Mouse (Mus musculus) CH12.LX (cell line): ENCODE results near the gene Traf2. TPM values are rescaled to one million over a fixed set of nuclear protein-coding genes. Genes with fewer than 3 reads are reported as not detected.

Experiments used
- DNase-seq: peaks from one replicate; pipeline ENCODE4 v3.0.0-alpha.2; 2013; ENCODE audit errors: extremely low read depth
- H3K27ac ChIP-seq: 2 replicates; pipeline ENCODE4 v1.5.1; 2012; ENCODE audit warnings: low read depth, mild to moderate bottlenecking, control low read depth, moderate library complexity; ENCODE audit not compliant: insufficient read depth
- H3K27me3 ChIP-seq: replicated peaks from 2 replicates; pipeline ENCODE3; 2012; ENCODE audit warnings: inconsistent platforms
- H3K36me3 ChIP-seq, 2 experiments: replicated peaks in 1 of 2; 2 replicates each; pipeline versions ENCODE3 to v1.6.1; 2012; ENCODE audit warnings: inconsistent platforms in 1 of 2, low read length in 1 of 2, mild to moderate bottlenecking in 1 of 2, mixed read lengths in 1 of 2, moderate library complexity in 1 of 2; ENCODE audit not compliant: control insufficient read depth in 1 of 2, insufficient read depth in 1 of 2
- H3K4me1 ChIP-seq, 2 experiments: 2 replicates each; pipeline ENCODE4 v1.6.1; 2012; ENCODE audit warnings: inconsistent platforms in 1 of 2, moderate library complexity in 1 of 2; ENCODE audit not compliant: insufficient read depth in 2 of 2, control insufficient read depth in 1 of 2
- H3K4me2 ChIP-seq: 2 replicates; pipeline ENCODE4 v1.6.1; 2012; ENCODE audit warnings: low read depth, mild to moderate bottlenecking, control low read depth; ENCODE audit not compliant: poor library complexity, insufficient read depth, severe bottlenecking
- H3K4me3 ChIP-seq, 3 experiments: fragments of 150-350 bp in 1 of 3; sonication (generic) in 1 of 3; replicated peaks in 1 of 3; 2 replicates each; pipeline versions ENCODE3 to v1.5.1; 2011 to 2012; ENCODE audit warnings: low read depth in 2 of 3, low read length in 2 of 3, mild to moderate bottlenecking in 2 of 3, moderate library complexity in 2 of 3, control low read depth in 1 of 3, improper control_type of control experiment in 1 of 3, inconsistent platforms in 1 of 3, mixed read lengths in 1 of 3; ENCODE audit not compliant: poor library complexity in 1 of 3
- H3K79me2 ChIP-seq: replicated peaks from 2 replicates; pipeline ENCODE4 v1.6.1; 2012; ENCODE audit warnings: mild to moderate bottlenecking, moderate library complexity; ENCODE audit not compliant: control insufficient read depth, poor library complexity, insufficient read depth, severe bottlenecking; ENCODE audit errors: extremely low read depth
- H3K9ac ChIP-seq: 2 replicates; pipeline ENCODE4 v1.6.1; 2012; ENCODE audit warnings: low read depth, mild to moderate bottlenecking, control low read depth, moderate library complexity; ENCODE audit not compliant: insufficient read depth
- H3K9me3 ChIP-seq: replicated peaks from 2 replicates; pipeline ENCODE3; 2012; ENCODE audit warnings: low read length, inconsistent platforms, mixed read lengths
- BHLHE40 ChIP-seq: IDR thresholded peaks from 2 replicates; pipeline ENCODE4 v1.6.1; 2011; ENCODE audit warnings: mild to moderate bottlenecking, low read depth, low read length, improper control_type of control experiment
- CHD1 ChIP-seq: IDR thresholded peaks from 2 replicates; pipeline ENCODE4 v1.6.1; 2012; ENCODE audit warnings: low read depth, low read length, improper control_type of control experiment, inconsistent platforms
- CHD2 ChIP-seq: IDR thresholded peaks from 2 replicates; pipeline ENCODE4 v1.6.1; 2011; ENCODE audit warnings: low read length, improper control_type of control experiment
- CTCF ChIP-seq, 2 experiments: IDR thresholded peaks in 1 of 2; conservative IDR thresholded peaks in 1 of 2; 2 replicates each; pipeline ENCODE4 v1.5.1; 2011 to 2012; ENCODE audit warnings: low read depth in 2 of 2, low read length in 2 of 2, improper control_type of control experiment in 1 of 2, inconsistent platforms in 1 of 2, mild to moderate bottlenecking in 1 of 2, moderate library complexity in 1 of 2
- E2F4 ChIP-seq: IDR thresholded peaks from 2 replicates; pipeline ENCODE4 v1.6.1; 2011; ENCODE audit warnings: low read depth, low read length, improper control_type of control experiment; ENCODE audit not compliant: insufficient replicate concordance
- ELF1 ChIP-seq: IDR thresholded peaks from 2 replicates; pipeline ENCODE4 v1.6.1; 2014; ENCODE audit warnings: low read depth, mild to moderate bottlenecking, inconsistent platforms, low read length, improper control_type of control experiment
- GABPA ChIP-seq: IDR thresholded peaks from 2 replicates; pipeline ENCODE4 v1.6.1; 2012; ENCODE audit warnings: low read depth, low read length, improper control_type of control experiment, inconsistent platforms; ENCODE audit not compliant: insufficient replicate concordance
- HCFC1 ChIP-seq: IDR thresholded peaks from 2 replicates; pipeline ENCODE4 v1.6.1; 2012; ENCODE audit warnings: low read depth, mild to moderate bottlenecking, inconsistent platforms, low read length, improper control_type of control experiment
- JUN ChIP-seq: IDR thresholded peaks from 2 replicates; pipeline ENCODE4 v1.6.1; 2011; ENCODE audit warnings: low read depth, mild to moderate bottlenecking, low read length, improper control_type of control experiment, moderate library complexity; ENCODE audit not compliant: insufficient read depth
- JUND ChIP-seq: conservative IDR thresholded peaks from 2 replicates; pipeline ENCODE4 v1.6.1; 2011; ENCODE audit warnings: low read depth, low read length, improper control_type of control experiment
- KAT2A ChIP-seq: IDR thresholded peaks from 2 replicates; pipeline ENCODE4 v1.6.1; 2012; ENCODE audit warnings: low read length, improper control_type of control experiment, inconsistent platforms; ENCODE audit not compliant: insufficient replicate concordance
- MAX ChIP-seq: IDR thresholded peaks from 2 replicates; pipeline ENCODE4 v1.6.1; 2011; ENCODE audit warnings: low read length, improper control_type of control experiment
- NELFE ChIP-seq: IDR thresholded peaks from 2 replicates; pipeline ENCODE4 v1.6.1; 2011; ENCODE audit warnings: low read depth, low read length, improper control_type of control experiment
- PAX5 ChIP-seq: IDR thresholded peaks from 2 replicates; pipeline ENCODE4 v1.6.1; 2012; ENCODE audit warnings: low read length, inconsistent platforms, mixed read lengths
- RCOR1 ChIP-seq: conservative IDR thresholded peaks from 2 replicates; pipeline ENCODE4 v1.6.1; 2012; ENCODE audit warnings: low read depth, mild to moderate bottlenecking, inconsistent platforms, low read length, improper control_type of control experiment
- SIN3A ChIP-seq: IDR thresholded peaks from 2 replicates; pipeline ENCODE4 v1.6.1; 2012; ENCODE audit warnings: low read length, improper control_type of control experiment, inconsistent platforms
- TBP ChIP-seq: conservative IDR thresholded peaks from 2 replicates; pipeline ENCODE4 v1.6.1; 2011; ENCODE audit warnings: low read depth, low read length, improper control_type of control experiment
- USF1 ChIP-seq: IDR thresholded peaks from 2 replicates; pipeline ENCODE4 v1.6.1; 2014; ENCODE audit warnings: low read depth, mild to moderate bottlenecking, inconsistent platforms, low read length, improper control_type of control experiment
- USF2 ChIP-seq: conservative IDR thresholded peaks from 2 replicates; pipeline ENCODE4 v1.6.1; 2011; ENCODE audit warnings: low read depth, low read length, improper control_type of control experiment
- ZC3H11A ChIP-seq: IDR thresholded peaks from 2 replicates; pipeline ENCODE4 v1.6.1; 2012; ENCODE audit warnings: low read depth, mild to moderate bottlenecking, inconsistent platforms, low read length, improper control_type of control experiment
- ZKSCAN1 ChIP-seq: IDR thresholded peaks from 2 replicates; pipeline ENCODE4 v1.6.1; 2012; ENCODE audit warnings: low read depth, inconsistent platforms, low read length, improper control_type of control experiment, borderline replicate concordance
- ZMIZ1 ChIP-seq: IDR thresholded peaks from 2 replicates; pipeline ENCODE4 v1.6.1; 2012; ENCODE audit warnings: low read depth, mild to moderate bottlenecking, inconsistent platforms, low read length, improper control_type of control experiment
- dilution Hi-C: fragments of 300-500 bp; cut with MboI; formaldehyde crosslinking; loops from 2 replicates; pipeline ENCODE4 v1.14.3; 2020; ENCODE audit warnings: low sequenced_read_pairs; ENCODE audit not compliant: extremely low pct_unique_long_range_greater_than_20kb, extremely low pct_ligation_motif_present
- in situ Hi-C: fragments of 300-500 bp; cut with MboI; formaldehyde crosslinking; loops from 3 replicates; pipeline ENCODE4 v1.14.3; 2019; ENCODE audit warnings: low sequenced_read_pairs, low pct_ligation_motif_present, low pct_unique_long_range_greater_than_20kb, mixed read lengths
- polyA plus RNA-seq: library from polyadenylated mRNA; unstranded; fragments of >175 nt; gene quantifications from 2 replicates; pipeline ENCODE4 v1.2.1, GENCODE M21; 2012; ENCODE audit warnings: low read depth; ENCODE audit not compliant: insufficient read length
- total RNA-seq, 2 experiments: library from RNA; depleted of rRNA; stranded (reverse); fragments of 300-350 nt in 1 of 2; fragments of >200 nt in 1 of 2; gene quantifications; 2 replicates each; pipeline ENCODE4 v1.2.3; 2012 to 2014

Gene Traf2
- total and polyA plus RNA-seq, 3 experiments = 17.9 to 26.4 (median 25.1) TPM

DNA sequence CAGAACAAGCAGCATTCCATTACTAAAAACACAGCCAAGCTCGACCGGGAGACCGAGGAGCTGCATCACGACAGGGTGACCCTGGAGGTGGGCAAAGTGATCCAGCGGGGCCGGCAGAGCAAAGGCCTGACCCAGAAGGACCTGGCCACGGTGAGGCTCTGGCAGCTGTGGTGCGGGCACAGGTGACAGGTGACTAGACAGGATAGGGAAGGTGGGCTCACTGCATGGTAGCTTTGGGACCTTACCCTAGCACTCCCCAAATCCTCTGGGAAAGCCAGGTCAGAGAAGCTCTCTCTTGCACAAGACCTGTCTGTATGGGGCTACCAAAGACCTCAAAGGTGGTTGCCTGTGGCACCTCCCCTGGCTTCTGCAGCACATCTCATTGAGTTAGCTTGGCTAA is 13.8 kb upstream of the Traf2 start:
- H3K9me3 ChIP-seq = no peaks in the 10 kb centered on the region
- no peak overlapping the region for H3K9ac ChIP-seq
- H3K27ac ChIP-seq = no peak overlapping the region
- H3K4me1 ChIP-seq = peaks cover 11 to 22% of the 10 kb centered on the region in 2 experiments
- no peak for DNase-seq
- in situ Hi-C loops = no loop called here
- no peaks in the 10 kb centered on the region for H3K27me3 ChIP-seq
- peaks cover 59 to 64% of the 10 kb centered on the region in 2 experiments for H3K36me3 ChIP-seq
- TF ChIP-seq KAT2A (no peak), USF1 (no peak), RCOR1 (no peak), NELFE (no peak), PAX5 (no peak), ZKSCAN1 (no peak), MAX (no peak), TBP (no peak), ELF1 (no peak), HCFC1 (no peak), JUND (no peak), CHD1 (no peak), USF2 (no peak), JUN (no peak), CHD2 (no peak), CTCF (conservative IDR thresholded peaks at IDR 0.05 in 1 of 2, IDR thresholded peaks at IDR 0.05 in 1 of 2; ENCODE audit: low read depth in 2 of 2, low read length in 2 of 2) (no peak), ZMIZ1 (no peak)
- H3K4me2 ChIP-seq = no peak overlapping the region
- dilution Hi-C loops = no loop called here
- no peak overlapping the region for H3K4me3 ChIP-seq
- H3K79me2 ChIP-seq = peaks cover 25% of the 10 kb centered on the region

DNA sequence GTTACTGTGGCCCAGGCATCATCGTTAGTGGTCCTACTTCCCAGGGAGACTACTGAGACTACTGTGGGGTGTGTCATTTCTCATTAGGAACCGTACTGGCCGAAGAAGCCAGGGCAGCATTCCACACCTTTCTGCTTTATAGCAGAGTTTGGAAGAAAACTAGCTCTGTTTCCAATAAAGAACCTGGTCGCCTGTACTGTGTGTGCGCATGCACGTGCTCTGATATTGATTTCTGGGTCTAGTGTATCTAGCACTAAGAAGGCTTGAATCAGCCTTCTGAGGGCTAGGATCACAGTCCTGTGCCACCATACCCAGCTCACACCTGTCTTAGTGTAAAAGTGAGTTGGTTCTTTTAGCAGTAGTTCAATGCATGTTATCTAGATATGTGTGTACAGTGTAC is 12.0 kb upstream of the Traf2 start:
- no peak for TF ChIP-seq GABPA
- TF ChIP-seq ZC3H11A = no peak
- no peak for TF ChIP-seq E2F4
- peak; percentile 22; the same call in 1 of the 2 replicates for TF ChIP-seq BHLHE40
- 0 out of 2 replicates have a peak, but pooled peaks have one; percentile 18 for TF ChIP-seq SIN3A
- TF ChIP-seq, all 38 proteins: peak for 2
- peaks cover 42 to 46% of the 10 kb centered on the region in 2 experiments for H3K36me3 ChIP-seq
- H3K4me2 ChIP-seq = peak overlapping the region; percentile 69
- DNase-seq = no peak
- no peak overlapping the region for H3K27ac ChIP-seq
- H3K9ac ChIP-seq = peak overlapping the region; percentile 90
- H3K4me3 ChIP-seq = peak overlapping the region; percentile 64 to 96 (median 91)
- in situ Hi-C loops = loop anchor here (10.0 kb wide), 1 partner anchor 134 kb away; the partner anchor contains the start of genes Abca2 and Fut7
- no peaks in the 10 kb centered on the region for H3K9me3 ChIP-seq
- H3K4me1 ChIP-seq = peaks cover 11 to 22% of the 10 kb centered on the region in 2 experiments; a peak in 3 of 4 replicates
- dilution Hi-C loops = no loop called here
- H3K27me3 ChIP-seq = no peaks in the 10 kb centered on the region
- peaks cover 25% of the 10 kb centered on the region for H3K79me2 ChIP-seq
